Mouse (Mus musculus): ENCODE data around the gene Asphd2. TPM values are rescaled to one million over a fixed set of nuclear protein-coding genes. Genes with fewer than 3 reads are reported as not detected.

Gene Asphd2
- total and polyA plus RNA-seq, 2 experiments from 2014 or later, result 118 to 164 TPM

DNA sequence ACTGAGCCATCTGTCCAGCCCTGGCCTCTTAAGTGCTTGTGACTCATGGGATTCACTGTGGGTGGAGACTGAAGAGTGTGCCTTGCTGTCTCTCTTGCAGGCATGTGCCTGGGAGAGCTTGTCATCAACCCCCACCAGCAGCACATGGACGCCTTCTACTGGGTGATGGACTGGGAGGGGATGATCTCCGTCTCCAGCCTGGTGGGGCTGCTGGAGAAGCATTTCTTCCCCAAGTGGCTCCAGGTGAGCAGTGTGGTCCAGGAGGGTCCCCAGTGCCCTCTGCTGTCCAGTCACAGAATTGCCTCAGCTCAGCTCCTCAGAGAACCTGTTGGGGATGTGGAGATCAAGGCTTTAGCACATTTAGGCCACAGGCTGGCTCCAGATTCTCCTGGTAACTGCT, 59.2 kb downstream of the Asphd2 start:
- no peak overlapping the region for H3K27ac ChIP-seq
- H3K36me3 ChIP-seq (ENCODE audit: insufficient read depth, low read length), result peaks cover 81% of the 10 kb centered on the region
- no peaks in the 10 kb centered on the region for H3K9me3 ChIP-seq (ENCODE audit: low read length)
- ATAC-seq, result peak; percentile 25; the same call in 1 of the 2 replicates
- no peaks in the 10 kb centered on the region for H3K4me1 ChIP-seq (ENCODE audit: insufficient read depth, low read length)
- WGBS, result 21% methylated on average over 2 of the region's 2 CpGs
- H3K4me2 ChIP-seq (ENCODE audit: low read depth, low read length), result no peak overlapping the region
- no peak overlapping the region for H3K9ac ChIP-seq (replicated peaks; ENCODE audit: low read length)
- peak; percentile 78 for TF ChIP-seq CTCF (IDR thresholded peaks at IDR 0.05; ENCODE audit: low read depth)
- H3K4me3 ChIP-seq (ENCODE audit: low read length), result no peak overlapping the region
- H3K27me3 ChIP-seq (ENCODE audit: insufficient read depth, low read length), result no peaks in the 10 kb centered on the region
- DNase-seq (ENCODE audit: low spot score), result peak; percentile 58

Other genes with a start within 250 kb of the Asphd2 start
- 0.26 and 1.8 TPM in 2 replicates for gene Cryba4, start 142.3 kb downstream of the Asphd2 start, total RNA-seq (2014; rRNA removed)
- 1.6 and 2.4 TPM in 2 replicates for gene Cryba4, start 142.3 kb downstream of the Asphd2 start, polyA plus RNA-seq (2015; fragmentation: Nextera tagmentation; extraction: Ambion mirVana)
- 8.0 and 11.7 TPM in 2 replicates for gene Crybb1, start 139.1 kb downstream of the Asphd2 start, total RNA-seq (2014; rRNA removed)
- 14.2 and 14.6 TPM in 2 replicates for gene Crybb1, start 139.1 kb downstream of the Asphd2 start, polyA plus RNA-seq (2015; fragmentation: Nextera tagmentation; extraction: Ambion mirVana)
- gene Tpst2, start 118.2 kb downstream of the Asphd2 start, total RNA-seq (2014; rRNA removed), result 46.9 and 57.0 TPM in 2 replicates
- 34.4 and 37.0 TPM in 2 replicates for gene Tpst2, start 118.2 kb downstream of the Asphd2 start, polyA plus RNA-seq (2015; fragmentation: Nextera tagmentation; extraction: Ambion mirVana)
- 16.5 and 20.2 TPM in 2 replicates for gene Tfip11, start 68.5 kb downstream of the Asphd2 start, total RNA-seq (2014; rRNA removed)
- 24.3 and 24.4 TPM in 2 replicates for gene Tfip11, start 68.5 kb downstream of the Asphd2 start, polyA plus RNA-seq (2015; fragmentation: Nextera tagmentation; extraction: Ambion mirVana)
- gene Srrd, start 51.8 kb downstream of the Asphd2 start, total RNA-seq (2014; rRNA removed), result 84.3 and 92.0 TPM in 2 replicates
- 49.1 and 56.0 TPM in 2 replicates for gene Srrd, start 51.8 kb downstream of the Asphd2 start, polyA plus RNA-seq (2015; fragmentation: Nextera tagmentation; extraction: Ambion mirVana)
- 43.9 and 45.6 TPM in 2 replicates for gene Hps4, start 51.8 kb downstream of the Asphd2 start, total RNA-seq (2014; rRNA removed)
- gene Hps4, start 51.8 kb downstream of the Asphd2 start, polyA plus RNA-seq (2015; fragmentation: Nextera tagmentation; extraction: Ambion mirVana), result 32.7 and 33.6 TPM in 2 replicates
- gene Gm6583, start 38.8 kb downstream of the Asphd2 start, total RNA-seq (2014; rRNA removed), result not detected in 2 replicates
- 0.06 TPM in 1 of 2 replicates, not detected in the other for gene Gm6583, start 38.8 kb downstream of the Asphd2 start, polyA plus RNA-seq (2015; fragmentation: Nextera tagmentation; extraction: Ambion mirVana)
- gene Gm6588, start 54.6 kb upstream of the Asphd2 start, total RNA-seq (2014; rRNA removed), result not detected in 2 replicates
- 0.25 and 0.58 TPM in 2 replicates for gene Gm6588, start 54.6 kb upstream of the Asphd2 start, polyA plus RNA-seq (2015; fragmentation: Nextera tagmentation; extraction: Ambion mirVana)
- gene Sez6l, start 182.3 kb upstream of the Asphd2 start, total RNA-seq (2014; rRNA removed), result 80.1 and 93.5 TPM in 2 replicates
- gene Sez6l, start 182.3 kb upstream of the Asphd2 start, polyA plus RNA-seq (2015; fragmentation: Nextera tagmentation; extraction: Ambion mirVana), result 39.5 and 43.5 TPM in 2 replicates

Data from hindbrain, postnatal 0 days (tissue).